Mouse (Mus musculus) heart, embryonic 11.5 days (tissue): ENCODE results near the gene Hcls1. TPM values are rescaled to one million over a fixed set of nuclear protein-coding genes. Genes with fewer than 3 reads are reported as not detected.

Source experiments
- ATAC-seq: fragments of 200-750 bp; cut with Nextera tagmentation; replicated peaks from 2 replicates; pipeline ENCODE4 v1.8.0; 2017; ENCODE audit warnings: moderate library complexity; ENCODE audit not compliant: insufficient number of reproducible peaks, low FRiP score, low TSS enrichment
- H3K27ac ChIP-seq: fragments of 300-500 bp; sonication (generic); 2 replicates; pipeline ENCODE4 v1.5.1; 2014; ENCODE audit warnings: mild to moderate bottlenecking, low read depth, low read length
- H3K27me3 ChIP-seq: fragments of 300-500 bp; sonication (generic); 2 replicates; pipeline ENCODE4 v1.6.1; 2014; ENCODE audit warnings: mild to moderate bottlenecking, low read length, mixed read lengths; ENCODE audit not compliant: control insufficient read depth, insufficient read depth
- H3K36me3 ChIP-seq: fragments of 300-500 bp; sonication (generic); 2 replicates; pipeline ENCODE4 v1.6.1; 2014; ENCODE audit warnings: mild to moderate bottlenecking, low read length, moderate library complexity, mixed read lengths; ENCODE audit not compliant: control insufficient read depth, insufficient read depth
- H3K4me1 ChIP-seq: fragments of 300-500 bp; sonication (generic); 2 replicates; pipeline ENCODE4 v1.6.1; 2014; ENCODE audit warnings: low read length; ENCODE audit not compliant: control insufficient read depth, insufficient read depth
- H3K4me2 ChIP-seq: fragments of 300-500 bp; sonication (generic); 2 replicates; pipeline ENCODE4 v1.6.1; 2014; ENCODE audit warnings: mild to moderate bottlenecking, moderate library complexity
- H3K4me3 ChIP-seq: fragments of 300-500 bp; sonication (generic); 2 replicates; pipeline ENCODE4 v1.5.1; 2014; ENCODE audit warnings: low read depth, low read length
- H3K9ac ChIP-seq: fragments of 300-500 bp; sonication (generic); 2 replicates; pipeline ENCODE4 v1.6.1; 2014; ENCODE audit warnings: mild to moderate bottlenecking, low read depth, low read length, moderate library complexity
- H3K9me3 ChIP-seq: fragments of 300-500 bp; sonication (generic); replicated peaks from 2 replicates; pipeline ENCODE4 v1.6.1; 2016; ENCODE audit warnings: low read length; ENCODE audit not compliant: control insufficient read depth
- WGBS: fragments of 180-500 bp; shearing (Covaris S2); extraction: QIAGEN DNeasy Blood & Tissue Kit; methylation state at CpG from one replicate; pipeline ENCODE4 v1.1.7; 2014; ENCODE audit not compliant: insufficient replicate concordance; 5-methylcytosine and 5-hydroxymethylcytosine counted together
- polyA plus RNA-seq: library from polyadenylated mRNA; unstranded; fragments of >200 nt; fragmentation: Nextera tagmentation; extraction: Ambion mirVana; gene quantifications from 2 replicates; pipeline ENCODE4 v1.2.1, GENCODE M21; 2014

Gene Hcls1
- polyA plus RNA-seq, 1 experiment from 2014 or later = 1.5 TPM

DNA sequence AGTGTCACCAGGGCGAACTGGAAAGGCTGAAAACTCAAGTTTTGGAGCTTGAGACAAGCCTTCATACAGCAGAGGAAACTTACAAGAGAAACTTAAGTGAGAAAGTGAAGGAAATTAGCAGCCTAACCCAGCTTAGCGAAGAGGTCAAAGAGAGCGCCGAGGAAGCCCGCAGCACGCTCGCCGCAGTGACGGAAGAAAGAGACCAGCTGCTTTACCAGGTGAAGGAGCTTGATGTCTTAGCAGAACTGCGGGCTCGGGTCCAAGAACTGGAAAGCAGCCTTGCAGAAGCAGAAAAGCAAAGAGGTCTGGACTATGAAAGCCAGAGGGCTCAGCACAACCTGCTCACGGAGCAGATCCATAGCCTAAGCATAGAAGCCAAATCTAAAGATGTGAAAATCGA is 22.5 kb upstream of the Hcls1 start:
- WGBS = 88% methylated on average over 13 of the region's 13 CpGs
- no peak overlapping the region for H3K4me3 ChIP-seq
- ATAC-seq = no peak
- H3K36me3 ChIP-seq = peaks cover 30% of the 10 kb centered on the region
- no peak overlapping the region for H3K27ac ChIP-seq
- H3K9me3 ChIP-seq = no peaks in the 10 kb centered on the region
- H3K4me2 ChIP-seq = no peak overlapping the region
- H3K4me1 ChIP-seq = no peaks in the 10 kb centered on the region
- no peaks in the 10 kb centered on the region for H3K27me3 ChIP-seq
- no peak overlapping the region for H3K9ac ChIP-seq

- Histone ChIP-seq H3K4me2 (no peak overlapping the region), H3K27me3 (no peaks in the 10 kb centered on the region)
- ATAC-seq = no peak
Observed at GRCm38 (mm10) chr16:36914195-36914594, 20.6 kb upstream of the Hcls1 start.

GRCm38 (mm10) chr16:36918505-36918904 is 16.3 kb upstream of the Hcls1 start:
- no peaks in the 10 kb centered on the region for H3K27me3 ChIP-seq
- H3K9ac ChIP-seq = no peak overlapping the region
- no peak overlapping the region for H3K27ac ChIP-seq

More at GRCm38 (mm10) chr16:36914195-36914594, 20.6 kb upstream of the Hcls1 start:
- no peak overlapping the region for H3K9ac ChIP-seq
- no peaks in the 10 kb centered on the region for H3K4me1 ChIP-seq
- no peak overlapping the region for H3K4me3 ChIP-seq
- H3K27ac ChIP-seq = no peak overlapping the region
- 85% methylated on average over 5 of the region's 5 CpGs for WGBS
- no peaks in the 10 kb centered on the region for H3K9me3 ChIP-seq
- peaks cover 34% of the 10 kb centered on the region for H3K36me3 ChIP-seq

GRCm38 (mm10) chr16:36920410-36920809 is 14.4 kb upstream of the Hcls1 start:
- H3K4me1 ChIP-seq = no peaks in the 10 kb centered on the region
- ATAC-seq = no peak
- WGBS = 89% methylated on average over 3 of the region's 3 CpGs
- H3K9me3 ChIP-seq = no peaks in the 10 kb centered on the region
- H3K27ac ChIP-seq = no peak overlapping the region
- H3K36me3 ChIP-seq = peaks cover 19% of the 10 kb centered on the region
- H3K4me3 ChIP-seq = no peak overlapping the region
- H3K9ac ChIP-seq = no peak overlapping the region
- no peaks in the 10 kb centered on the region for H3K27me3 ChIP-seq
- H3K4me2 ChIP-seq = no peak overlapping the region

More at GRCm38 (mm10) chr16:36918505-36918904, 16.3 kb upstream of the Hcls1 start:
- H3K4me3 ChIP-seq = no peak overlapping the region
- peaks cover 27% of the 10 kb centered on the region for H3K36me3 ChIP-seq
- no peaks in the 10 kb centered on the region for H3K9me3 ChIP-seq
- no peaks in the 10 kb centered on the region for H3K4me1 ChIP-seq
- ATAC-seq = no peak
- WGBS = 93% methylated on average over 10 of the region's 10 CpGs
- H3K4me2 ChIP-seq = no peak overlapping the region

GRCm38 (mm10) chr16:36921067-36921613 is 13.6 kb upstream of the Hcls1 start:
- H3K36me3 ChIP-seq = peaks cover 25% of the 10 kb centered on the region

DNA sequence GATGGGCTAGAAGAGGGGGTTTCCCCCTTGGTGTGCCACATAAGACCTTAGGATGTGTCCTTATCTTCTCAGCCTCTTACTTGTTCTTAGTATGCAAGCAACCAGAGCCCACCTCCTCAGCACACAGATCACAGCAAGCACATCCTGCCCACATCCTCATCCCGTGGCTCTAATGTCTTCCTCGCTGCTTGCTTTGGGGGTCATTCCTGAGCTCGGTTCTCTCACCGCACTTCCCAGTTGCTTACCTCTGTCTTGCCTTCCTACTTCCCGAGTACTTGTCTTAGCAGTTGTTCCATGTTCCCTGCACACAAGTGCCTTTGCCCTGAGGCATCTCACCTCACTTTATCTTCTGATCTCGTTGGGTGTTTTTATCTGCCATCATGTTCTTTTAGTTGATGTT is 12.8 kb upstream of the Hcls1 start:
- ATAC-seq = no peak
- Histone ChIP-seq H3K4me1 (no peaks in the 10 kb centered on the region), H3K36me3 (peaks cover 23% of the 10 kb centered on the region), H3K9ac (no peak overlapping the region), H3K9me3 (no peaks in the 10 kb centered on the region), H3K27ac (no peak overlapping the region), H3K27me3 (no peaks in the 10 kb centered on the region), H3K4me2 (no peak overlapping the region), H3K4me3 (no peak overlapping the region)
- 82% methylated on average over 6 of the region's 6 CpGs for WGBS

More at GRCm38 (mm10) chr16:36921067-36921613, 13.6 kb upstream of the Hcls1 start:
- H3K9me3 ChIP-seq = no peaks in the 10 kb centered on the region
- H3K4me3 ChIP-seq = no peak overlapping the region
- no peak overlapping the region for H3K9ac ChIP-seq
- no peaks in the 10 kb centered on the region for H3K27me3 ChIP-seq
- H3K27ac ChIP-seq = no peak overlapping the region
- H3K4me1 ChIP-seq = no peaks in the 10 kb centered on the region
- H3K4me2 ChIP-seq = no peak overlapping the region
- 88% methylated on average over 8 of the region's 8 CpGs for WGBS
- no peak for ATAC-seq

GRCm38 (mm10) chr16:36924312-36924711 is 10.5 kb upstream of the Hcls1 start:
- no peak overlapping the region for H3K4me2 ChIP-seq
- no peak overlapping the region for H3K4me3 ChIP-seq
- no peaks in the 10 kb centered on the region for H3K27me3 ChIP-seq
- no peak for ATAC-seq
- H3K27ac ChIP-seq = no peak overlapping the region
- peaks cover 23% of the 10 kb centered on the region for H3K36me3 ChIP-seq
- 85% methylated on average over 8 of the region's 8 CpGs for WGBS
- H3K4me1 ChIP-seq = no peaks in the 10 kb centered on the region
- H3K9me3 ChIP-seq = no peaks in the 10 kb centered on the region
- no peak overlapping the region for H3K9ac ChIP-seq

GRCm38 (mm10) chr16:36925351-36925750 is 9.4 kb upstream of the Hcls1 start:
- no peaks in the 10 kb centered on the region for H3K27me3 ChIP-seq
- H3K4me3 ChIP-seq = no peak overlapping the region
- H3K4me2 ChIP-seq = no peak overlapping the region
- peaks cover 28% of the 10 kb centered on the region for H3K36me3 ChIP-seq
- no peaks in the 10 kb centered on the region for H3K9me3 ChIP-seq
- no peak overlapping the region for H3K27ac ChIP-seq
- H3K4me1 ChIP-seq = no peaks in the 10 kb centered on the region
- H3K9ac ChIP-seq = no peak overlapping the region
- WGBS = 85% methylated on average over 6 of the region's 6 CpGs
- no peak for ATAC-seq

GRCm38 (mm10) chr16:36925797-36926196 is 9.0 kb upstream of the Hcls1 start:
- Histone ChIP-seq H3K9ac (no peak overlapping the region), H3K4me1 (no peaks in the 10 kb centered on the region), H3K27ac (no peak overlapping the region), H3K4me2 (no peak overlapping the region), H3K27me3 (no peaks in the 10 kb centered on the region), H3K9me3 (no peaks in the 10 kb centered on the region), H3K36me3 (peaks cover 28% of the 10 kb centered on the region), H3K4me3 (no peak overlapping the region)
- no peak for ATAC-seq
- 80% methylated on average over 6 of the region's 6 CpGs for WGBS
